Mouse (Mus musculus) olfactory bulb, adult 2 months (tissue): Measurements from ENCODE around the gene Papss2.

ENCODE experiments used
- CTCF ChIP-seq: fragments of 200-500 bp; IDR thresholded peaks from 2 replicates; pipeline ENCODE4 v1.5.1; 2012; ENCODE audit warnings: low read depth, mild to moderate bottlenecking, low read length, moderate library complexity; ENCODE audit not compliant: insufficient read depth
- POLR2A ChIP-seq: fragments of 200-500 bp; IDR thresholded peaks from 2 replicates; pipeline ENCODE4 v1.6.1; 2012; ENCODE audit warnings: mild to moderate bottlenecking, low read depth, low read length, moderate library complexity; ENCODE audit not compliant: insufficient read depth

GRCm38 (mm10) chr19:32606227-32606827 lies 10.7 kb downstream of the Papss2 start:
- TF ChIP-seq POLR2A (no peak), CTCF (no peak)
